ENCODE assay signal across 7 mouse cellular contexts in the genomic region with DNA sequence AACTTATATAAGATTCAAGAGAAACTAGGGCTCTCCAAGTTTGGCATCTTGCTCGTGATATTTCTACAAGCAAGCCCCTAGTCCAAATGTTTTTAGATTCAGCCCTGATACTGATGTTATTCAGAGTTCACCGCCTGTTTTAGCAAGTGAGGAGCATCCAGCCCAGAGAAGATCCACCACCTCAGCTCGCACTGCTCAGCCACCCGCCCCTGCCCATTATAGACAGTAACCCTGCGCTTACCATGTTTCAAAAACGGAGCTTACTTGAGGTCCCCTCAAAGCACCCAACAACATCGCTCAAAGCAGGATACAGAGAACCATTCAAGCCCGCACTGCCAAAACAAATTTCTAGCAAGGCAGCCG. TPM values are rescaled to one million over a fixed set of nuclear protein-coding genes. Genes with fewer than 3 reads are reported as not detected.
DNase-seq lines count a peak whose midpoint lies in the region; ATAC-seq and TF ChIP-seq lines count a peak whose summit lies in the region.

No protein-coding gene starts in this region.

- H3K9me3 ChIP-seq in lung, embryonic 14.5 days (ENCODE audit: low read depth, low read length) = no peaks in the 10 kb centered on the region
- no peaks in the 10 kb centered on the region for H3K9me3 ChIP-seq in embryonic facial prominence, embryonic 14.5 days (ENCODE audit: control insufficient read depth, low read length)
- no peaks in the 10 kb centered on the region for H3K9me3 ChIP-seq in intestine, postnatal 0 days (ENCODE audit: control insufficient read depth)
- H3K9me3 ChIP-seq in neural tube, embryonic 15.5 days (replicated peaks) = no peaks in the 10 kb centered on the region

- TF ChIP-seq CTCF in lung, embryonic 14.5 days (IDR thresholded peaks at IDR 0.05; ENCODE audit: low read depth) = no peak
- no peak for TF ChIP-seq CTCF in intestine, postnatal 0 days (IDR thresholded peaks at IDR 0.05; ENCODE audit: low read depth)

- H3K4me3 ChIP-seq in lung, embryonic 14.5 days (ENCODE audit: low read depth, low read length) = peak overlapping the region; percentile 56
- peak overlapping the region; percentile 53 for H3K4me3 ChIP-seq in embryonic facial prominence, embryonic 14.5 days (ENCODE audit: low read depth, low read length)
- H3K4me3 ChIP-seq in intestine, postnatal 0 days (ENCODE audit: low read depth, low read length) = peak overlapping the region; percentile 47
- peak overlapping the region; percentile 75 for H3K4me3 ChIP-seq in neural tube, embryonic 15.5 days (replicated peaks)

- no peak for DNase-seq in lung, embryonic 14.5 days
- DNase-seq in lung, postnatal 4 days = no peak
- DNase-seq in embryonic facial prominence, embryonic 14.5 days (ENCODE audit: low spot score) = no peak
- DNase-seq in right cerebral cortex, adult 18-20 months = no peak
- DNase-seq in gastrocnemius, adult 18-20 months (ENCODE audit: low spot score) = no peak

- no peaks in the 10 kb centered on the region for H3K36me3 ChIP-seq in lung, embryonic 14.5 days (ENCODE audit: insufficient read depth)
- H3K36me3 ChIP-seq in embryonic facial prominence, embryonic 14.5 days (ENCODE audit: control insufficient read depth, insufficient read depth, low read length) = no peaks in the 10 kb centered on the region
- no peaks in the 10 kb centered on the region for H3K36me3 ChIP-seq in intestine, postnatal 0 days (ENCODE audit: control insufficient read depth, insufficient read depth)
- H3K36me3 ChIP-seq in neural tube, embryonic 15.5 days = no peaks in the 10 kb centered on the region

- H3K27me3 ChIP-seq in lung, embryonic 14.5 days (ENCODE audit: insufficient read depth, low read length) = no peaks in the 10 kb centered on the region
- no peaks in the 10 kb centered on the region for H3K27me3 ChIP-seq in embryonic facial prominence, embryonic 14.5 days (replicated peaks; ENCODE audit: control insufficient read depth, insufficient read depth, low read length)
- no peaks in the 10 kb centered on the region for H3K27me3 ChIP-seq in intestine, postnatal 0 days (replicated peaks; ENCODE audit: control insufficient read depth, insufficient read depth, low read length)
- no peaks in the 10 kb centered on the region for H3K27me3 ChIP-seq in neural tube, embryonic 15.5 days (replicated peaks)

- H3K9ac ChIP-seq in lung, embryonic 14.5 days = peak overlapping the region; percentile 68
- H3K9ac ChIP-seq in embryonic facial prominence, embryonic 14.5 days (ENCODE audit: low read depth, low read length) = peak overlapping the region; percentile 70
- peak overlapping the region; percentile 58 for H3K9ac ChIP-seq in intestine, postnatal 0 days (ENCODE audit: low read depth, low read length)
- peak overlapping the region; percentile 66 for H3K9ac ChIP-seq in neural tube, embryonic 15.5 days (replicated peaks)

- 4% methylated on average over 9 of the region's 9 CpGs for WGBS in lung, embryonic 14.5 days
- under 1% methylated on average over 9 of the region's 9 CpGs for WGBS in embryonic facial prominence, embryonic 14.5 days
- under 1% methylated on average over 9 of the region's 9 CpGs for WGBS in intestine, postnatal 0 days
- 1% methylated on average over 9 of the region's 9 CpGs for WGBS in neural tube, embryonic 15.5 days

- peak overlapping the region; percentile 69 for H3K4me2 ChIP-seq in lung, embryonic 14.5 days
- peak overlapping the region; percentile 64 for H3K4me2 ChIP-seq in embryonic facial prominence, embryonic 14.5 days (ENCODE audit: low read depth, low read length)
- peak overlapping the region; percentile 73 for H3K4me2 ChIP-seq in intestine, postnatal 0 days (replicated peaks; ENCODE audit: low read depth)
- peak overlapping the region; percentile 70 for H3K4me2 ChIP-seq in neural tube, embryonic 15.5 days

- peak overlapping the region; percentile 91 for H3K27ac ChIP-seq in lung, embryonic 14.5 days (ENCODE audit: low read depth)
- peak overlapping the region; percentile 91 for H3K27ac ChIP-seq in embryonic facial prominence, embryonic 14.5 days (replicated peaks; ENCODE audit: low read depth, low read length)
- peak overlapping the region; percentile 89; the same call in 1 of the 2 replicates for H3K27ac ChIP-seq in intestine, postnatal 0 days (ENCODE audit: low read depth, low read length)
- H3K27ac ChIP-seq in neural tube, embryonic 15.5 days (replicated peaks) = peak overlapping the region; percentile 89

- peaks cover 4% of the 10 kb centered on the region; the same call in 1 of the 2 replicates for H3K4me1 ChIP-seq in lung, embryonic 14.5 days (ENCODE audit: insufficient read depth)
- H3K4me1 ChIP-seq in embryonic facial prominence, embryonic 14.5 days (ENCODE audit: control insufficient read depth, insufficient read depth, low read length) = no peaks in the 10 kb centered on the region
- no peaks in the 10 kb centered on the region for H3K4me1 ChIP-seq in intestine, postnatal 0 days (replicated peaks; ENCODE audit: control insufficient read depth, insufficient read depth, low read length)
- peaks cover 16% of the 10 kb centered on the region for H3K4me1 ChIP-seq in neural tube, embryonic 15.5 days

- ATAC-seq in lung, embryonic 14.5 days (ENCODE audit: insufficient read depth) = no peak
- no peak; the same call in 1 of the 2 replicates for ATAC-seq in embryonic facial prominence, embryonic 14.5 days (ENCODE audit: low read depth)
- no peak for ATAC-seq in intestine, postnatal 0 days
- ATAC-seq in neural tube, embryonic 15.5 days (ENCODE audit: low FRiP score) = peak; percentile 65

RNA-seq across cellular contexts. Expression of gene 2610044O15Rik8, which starts 0.6 kb away (rescaled TPM):
- polyA plus RNA-seq in lung, embryonic 14.5 days (2014; fragmentation: Nextera tagmentation; extraction: Ambion mirVana) = 23.0 and 23.9 TPM in 2 replicates
- 25.3 and 28.0 TPM in 2 replicates for polyA plus RNA-seq in embryonic facial prominence, embryonic 14.5 days (2014; fragmentation: Nextera tagmentation; extraction: Ambion mirVana)
- polyA plus RNA-seq in intestine, postnatal 0 days (2015; fragmentation: Nextera tagmentation; extraction: Ambion mirVana) = 15.8 and 18.6 TPM in 2 replicates
- polyA plus RNA-seq in neural tube, embryonic 15.5 days (2015; fragmentation: Nextera tagmentation; extraction: Ambion mirVana) = 23.7 and 24.9 TPM in 2 replicates
- 10 to 100 TPM; 19.3 to 19.7 TPM for total RNA-seq in gastrocnemius, adult 18-20 months (2021)
